Mouse (Mus musculus) central nervous system, embryonic 14 days (tissue): ENCODE measurements around the gene Sh2d4b. TPM values are rescaled to one million over a fixed set of nuclear protein-coding genes. Genes with fewer than 3 reads are reported as not detected.

Experiments
- polyA plus RNA-seq: library from polyadenylated mRNA; depleted of rRNA; stranded (reverse); fragments of >200 nt; gene quantifications from 2 replicates; pipeline ENCODE4 v1.2.3, GENCODE M21; 2012; rRNA removed

Sh2d4b gene
- polyA plus RNA-seq: 3.1 and 3.6 TPM in 2 replicates

GRCm38 (mm10) chr14:40893196-40893595, at the start of gene Sh2d4b:
Gene Sh2d4b, minus strand, starts transcription at chr14:40893266.

Other genes starting within 250 kb of the Sh2d4b start
- gene Tspan14, start 73.5 kb upstream of the Sh2d4b start, polyA plus RNA-seq: 76.8 and 80.3 TPM in 2 replicates
- 34.0 and 36.0 TPM in 2 replicates for gene Fam213a, start 120.5 kb upstream of the Sh2d4b start, polyA plus RNA-seq
- gene Dydc2, start 175.9 kb upstream of the Sh2d4b start, polyA plus RNA-seq: 0.33 and 0.34 TPM in 2 replicates
- 0.05 and 0.08 TPM in 2 replicates for gene Dydc1, start 179.6 kb upstream of the Sh2d4b start, polyA plus RNA-seq
- gene Mat1a, start 211.8 kb upstream of the Sh2d4b start, polyA plus RNA-seq: 0.02 TPM in 1 of 2 replicates, not detected in the other
- not detected in 2 replicates for gene Sftpa1, start 238.5 kb upstream of the Sh2d4b start, polyA plus RNA-seq